Mouse (Mus musculus): Measurements from ENCODE around the gene Plekhm1.

DNA sequence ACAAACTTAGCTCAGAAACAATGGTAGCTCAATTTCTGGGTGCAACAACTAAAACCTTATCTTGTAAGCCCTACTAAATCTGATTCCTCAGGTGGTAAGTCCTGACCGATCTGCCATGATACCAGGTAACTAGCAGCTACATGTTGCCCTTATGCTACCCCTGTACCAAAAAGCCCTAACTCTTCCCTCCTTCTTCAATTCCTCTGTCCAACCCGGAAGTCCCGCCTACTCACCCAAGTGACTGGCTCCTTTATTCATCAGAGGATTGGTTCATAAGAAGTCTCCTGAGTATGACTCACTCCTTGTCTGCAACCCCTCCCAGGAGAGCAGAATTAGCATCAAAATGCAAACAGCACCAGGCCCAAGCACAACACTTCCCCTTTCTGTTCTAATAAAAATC is 31.2 kb upstream of the Plekhm1 start:
- TF ChIP-seq CTCF (conservative IDR thresholded peaks at IDR 0.05; ENCODE audit: low read length) (no peak), POU5F1 (IDR thresholded peaks at IDR 0.05; ENCODE audit: borderline replicate concordance, low read length) (no peak), NANOG (IDR thresholded peaks at IDR 0.05; ENCODE audit: borderline replicate concordance, low read length) (no peak)

Data from E14TG2a.4 (cell line).